Mouse (Mus musculus) stomach, embryonic 14.5 days (tissue): ENCODE data around the gene Jade3. TPM values are rescaled to one million over a fixed set of nuclear protein-coding genes. Genes with fewer than 3 reads are reported as not detected.

Experiments used
- ATAC-seq: fragments of 200-750 bp; cut with Nextera tagmentation; 2 replicates; pipeline ENCODE4 v1.8.0; 2017; ENCODE audit warnings: low read depth, moderate TSS enrichment; ENCODE audit not compliant: insufficient number of reproducible peaks, insufficient read depth, low FRiP score
- H3K27ac ChIP-seq: fragments of 300-500 bp; sonication (generic); 2 replicates; pipeline ENCODE4 v1.5.1; 2014; ENCODE audit warnings: mild to moderate bottlenecking, low read length, moderate library complexity, mixed read lengths
- H3K27me3 ChIP-seq: fragments of 300-500 bp; sonication (generic); 2 replicates; pipeline ENCODE4 v1.6.1; 2014; ENCODE audit warnings: low read length, control low read depth, mixed read lengths; ENCODE audit not compliant: control insufficient read depth, insufficient read depth
- H3K36me3 ChIP-seq: fragments of 300-500 bp; sonication (generic); 2 replicates; pipeline ENCODE4 v1.6.1; 2014; ENCODE audit warnings: mild to moderate bottlenecking, control low read depth, low read length, moderate library complexity, mixed read lengths; ENCODE audit not compliant: control insufficient read depth, insufficient read depth
- H3K4me1 ChIP-seq: fragments of 300-500 bp; sonication (generic); 2 replicates; pipeline ENCODE4 v1.6.1; 2014; ENCODE audit warnings: low read length, control low read depth, mixed read lengths; ENCODE audit not compliant: control insufficient read depth, insufficient read depth
- H3K4me2 ChIP-seq: fragments of 300-500 bp; sonication (generic); replicated peaks from 2 replicates; pipeline ENCODE4 v1.6.1; 2014; ENCODE audit warnings: low read depth, low read length, control low read depth
- H3K4me3 ChIP-seq: fragments of 300-500 bp; sonication (generic); 2 replicates; pipeline ENCODE4 v1.5.1; 2014; ENCODE audit warnings: low read depth, low read length, control low read depth
- H3K9ac ChIP-seq: fragments of 300-500 bp; sonication (generic); replicated peaks from 2 replicates; pipeline ENCODE4 v1.6.1; 2014; ENCODE audit warnings: low read depth, mild to moderate bottlenecking, control low read depth, low read length, moderate library complexity, mixed read lengths
- H3K9me3 ChIP-seq: fragments of 300-500 bp; sonication (generic); 2 replicates; pipeline ENCODE4 v1.6.1; 2016; ENCODE audit warnings: low read depth, low read length, control low read depth; ENCODE audit not compliant: control insufficient read depth
- WGBS: fragments of 180-500 bp; shearing (Covaris S2); extraction: QIAGEN DNeasy Blood & Tissue Kit; methylation state at CpG from one replicate; pipeline ENCODE4 v1.1.7; 2014; 5-methylcytosine and 5-hydroxymethylcytosine counted together
- polyA plus RNA-seq: library from polyadenylated mRNA; unstranded; fragments of >200 nt; fragmentation: Nextera tagmentation; extraction: Ambion mirVana; gene quantifications from 2 replicates; pipeline ENCODE4 v1.2.1, GENCODE M21; 2014

Gene Jade3
- polyA plus RNA-seq, 1 experiment from 2014 or later, result 8.6 TPM

DNA sequence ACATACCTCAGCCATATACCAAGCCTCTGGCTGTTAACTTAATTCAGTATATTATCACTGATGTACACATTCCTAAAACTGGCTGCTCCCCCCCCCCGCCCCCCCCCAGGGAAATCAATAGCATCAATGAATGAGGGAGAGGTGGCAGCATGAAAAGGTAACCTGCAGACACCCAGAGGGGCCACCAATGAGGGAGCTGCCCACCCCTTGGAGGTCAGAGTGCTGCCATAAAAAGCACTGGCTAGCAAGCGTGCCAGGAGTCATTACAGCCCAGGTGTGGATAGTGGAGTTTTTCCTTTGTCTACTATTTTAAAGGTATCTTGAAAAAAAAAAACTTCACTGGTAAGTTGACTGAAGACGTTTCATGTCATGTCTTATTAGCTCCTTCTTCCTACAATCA, 124.0 kb downstream of the Jade3 start, which contains the start of gene Rgn:
Gene Rgn, plus strand, starts transcription at position 256 of the 400 bp plus-strand sequence.
- 68% methylated on average over 2 of the region's 3 CpGs for WGBS
- Histone ChIP-seq H3K27ac (no peak within 1 kb of the TSS), H3K36me3 (no peaks in the 10 kb centered on the region), H3K27me3 (no peaks in the 10 kb centered on the region), H3K9me3 (no peaks in the 10 kb centered on the region), H3K4me1 (no peaks in the 10 kb centered on the region), H3K4me2 (peak within 1 kb of the TSS; percentile 50; the same call in 1 of the 2 replicates), H3K9ac (no peak within 1 kb of the TSS), H3K4me3 (no peak within 1 kb of the TSS)
- no peak for ATAC-seq

DNA sequence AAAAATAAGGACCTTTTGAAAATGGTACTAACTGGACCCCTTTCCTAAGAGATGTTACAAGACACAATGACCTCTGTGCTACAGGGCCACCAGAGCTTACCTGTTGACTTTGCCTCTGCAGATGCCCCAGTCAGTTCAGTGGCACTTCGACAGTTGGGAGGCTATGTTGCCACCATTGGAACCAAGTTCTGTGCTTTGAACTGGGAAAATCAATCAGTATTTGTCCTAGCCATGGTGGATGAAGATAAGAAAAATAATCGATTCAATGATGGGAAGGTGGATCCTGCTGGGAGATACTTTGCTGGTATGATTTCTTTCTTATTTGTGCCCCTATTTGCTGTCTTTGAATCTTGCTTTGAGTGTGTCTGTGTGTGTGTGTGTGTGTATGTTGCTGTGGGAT, 126.7 kb downstream of the Jade3 start:
- Histone ChIP-seq H3K4me1 (no peaks in the 10 kb centered on the region), H3K9ac (no peak overlapping the region), H3K4me3 (no peak overlapping the region), H3K36me3 (no peaks in the 10 kb centered on the region), H3K27ac (no peak overlapping the region), H3K27me3 (no peaks in the 10 kb centered on the region), H3K9me3 (no peaks in the 10 kb centered on the region), H3K4me2 (no peak overlapping the region)
- WGBS, result 74% methylated on average over 2 of the region's 2 CpGs
- no peak for ATAC-seq

DNA sequence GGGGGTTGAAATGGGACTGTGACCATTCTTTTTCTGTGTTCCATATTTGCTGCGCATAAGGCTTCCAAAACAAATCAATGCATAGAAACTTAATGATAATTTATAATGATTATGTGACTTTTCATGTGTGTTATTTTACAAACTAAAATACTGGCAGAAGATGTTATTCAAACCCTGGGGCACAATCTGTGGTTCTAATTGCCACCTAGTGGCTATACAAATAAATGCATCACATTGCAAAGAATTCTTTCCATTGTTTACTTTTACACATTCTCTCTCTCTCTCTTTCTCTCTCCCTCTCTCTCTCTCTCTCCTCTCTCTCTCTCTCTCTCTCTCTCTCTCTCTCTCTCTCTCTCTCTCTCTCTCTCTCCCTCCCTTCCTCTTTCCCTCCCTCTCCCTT, 136.4 kb downstream of the Jade3 start:
- Histone ChIP-seq H3K4me2 (no peak overlapping the region), H3K4me3 (no peak overlapping the region), H3K4me1 (no peaks in the 10 kb centered on the region), H3K9me3 (no peaks in the 10 kb centered on the region), H3K27ac (no peak overlapping the region), H3K9ac (no peak overlapping the region), H3K36me3 (no peaks in the 10 kb centered on the region), H3K27me3 (no peaks in the 10 kb centered on the region)
- 33% methylated on average over 1 of the region's 1 CpGs for WGBS
- ATAC-seq, result no peak

DNA sequence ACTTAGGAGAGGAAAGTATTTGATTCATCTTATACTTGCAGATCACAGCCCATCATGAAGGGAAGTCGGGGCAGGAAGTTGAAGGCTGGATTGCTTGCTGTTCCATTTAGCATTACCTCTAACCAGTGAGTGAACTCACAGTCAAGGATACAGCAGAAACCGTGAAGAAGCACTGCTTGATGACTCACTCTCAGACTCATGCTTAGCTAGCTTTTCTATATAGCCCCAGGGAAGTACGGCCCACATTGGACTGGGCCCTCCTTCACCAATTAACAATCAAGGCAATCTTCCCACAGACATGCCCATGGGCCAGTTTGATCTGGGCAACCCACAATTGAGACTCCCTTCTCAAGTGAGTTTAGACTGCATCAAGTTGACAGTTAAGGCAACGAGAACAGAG, 138.5 kb downstream of the Jade3 start:
- H3K9me3 ChIP-seq, result no peaks in the 10 kb centered on the region
- no peak overlapping the region for H3K4me2 ChIP-seq
- 81% methylated on average over 4 of the region's 4 CpGs for whole genome bisulfite sequencing
- H3K27me3 ChIP-seq, result no peaks in the 10 kb centered on the region
- no peak overlapping the region for H3K27ac ChIP-seq
- no peaks in the 10 kb centered on the region for H3K4me1 ChIP-seq
- ATAC-seq, result no peak
- H3K9ac ChIP-seq, result no peak overlapping the region
- H3K36me3 ChIP-seq, result no peaks in the 10 kb centered on the region
- no peak overlapping the region for H3K4me3 ChIP-seq

Other genes starting within 250 kb of the Jade3 start
- 0.56 and 1.4 TPM in 2 replicates for gene Slc9a7, start 133.9 kb upstream of the Jade3 start, polyA plus RNA-seq
- 23.0 and 24.5 TPM in 2 replicates for gene Rp2, start 61.2 kb upstream of the Jade3 start, polyA plus RNA-seq
- 0.71 and 0.93 TPM in 2 replicates for gene Rgn, start 124.1 kb downstream of the Jade3 start, polyA plus RNA-seq
- gene Rbm10, start 191.8 kb downstream of the Jade3 start, polyA plus RNA-seq, result 51.3 and 54.7 TPM in 2 replicates
- gene Ndufb11, start 191.9 kb downstream of the Jade3 start, polyA plus RNA-seq, result 251 and 252 TPM in 2 replicates
- 169 and 181 TPM in 2 replicates for gene Uba1, start 232.6 kb downstream of the Jade3 start, polyA plus RNA-seq